Mouse (Mus musculus) kidney, postnatal 25 days (tissue): Measurements from ENCODE around the gene Fbln5.

Experiments
- DNase-seq, 2 experiments: peaks; one replicate each; pipeline ENCODE4 v3.0.0; 2021; ENCODE audit warnings: mixed read lengths in 2 of 2

The Fbln5 gene

GRCm38 (mm10) chr12:101759440-101760045 is 59.3 kb downstream of the Fbln5 start:
- DNase-seq: no peak

DNA sequence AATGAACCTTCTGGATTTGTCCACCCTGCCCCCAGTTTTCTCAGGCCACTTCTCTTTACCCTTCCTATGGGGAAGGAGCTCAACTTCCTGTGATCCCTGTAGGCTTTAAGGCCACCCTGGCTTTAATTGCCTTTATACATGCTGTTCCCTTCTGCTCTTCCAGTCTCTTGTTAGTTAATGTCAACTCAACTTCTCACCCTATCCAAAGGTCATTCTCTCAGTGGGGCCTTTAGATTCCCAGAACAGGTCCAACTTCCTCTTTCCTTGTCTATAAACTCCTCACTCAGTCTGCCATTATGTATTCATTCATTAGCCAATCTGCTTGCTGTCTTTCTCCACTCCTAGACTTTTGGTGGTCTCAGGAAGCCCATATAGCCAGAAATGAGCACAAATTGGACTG is 60.2 kb downstream of the Fbln5 start:
- no peak for DNase-seq

DNA sequence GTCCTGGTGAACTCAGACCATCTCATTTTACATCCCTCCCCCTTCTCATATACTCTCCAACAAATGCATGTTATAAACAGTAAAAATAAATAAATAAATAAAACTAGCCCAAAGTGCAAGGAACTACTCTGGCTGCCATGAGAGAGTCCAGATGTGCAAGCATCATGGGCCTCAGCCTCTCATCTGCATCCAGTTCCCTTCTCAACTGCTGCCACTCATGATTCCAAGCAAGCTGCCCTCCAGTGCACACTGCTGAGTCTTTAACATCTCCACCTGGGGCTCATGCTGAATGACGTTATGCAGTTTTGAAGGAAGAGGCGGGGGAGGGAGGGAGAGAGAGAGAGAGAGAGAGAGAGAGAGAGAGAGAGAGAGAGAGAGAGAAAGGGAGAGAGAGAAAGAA is 76.5 kb downstream of the Fbln5 start:
- DNase-seq: no peak

DNA sequence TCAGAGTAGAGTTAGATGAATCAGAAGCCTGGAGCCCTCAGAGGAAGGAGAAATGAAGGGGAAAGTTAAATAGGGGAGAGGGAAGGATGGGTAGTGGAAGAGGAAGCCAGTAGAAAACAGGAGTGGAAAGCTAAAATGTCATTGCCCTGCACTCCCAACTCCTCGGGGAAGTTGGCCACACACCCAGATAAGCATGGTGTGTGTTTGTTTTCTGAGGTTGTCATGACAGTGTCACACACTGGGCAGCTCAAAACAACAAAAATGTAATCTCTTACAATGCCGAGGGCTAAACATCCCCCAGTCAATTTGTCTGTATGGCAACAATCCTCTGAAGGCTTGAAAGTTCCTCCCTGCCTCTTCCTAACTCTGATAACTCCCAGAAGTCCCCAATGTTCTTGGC is 78.4 kb downstream of the Fbln5 start:
- no peak for DNase-seq

- peak; percentile 40 to 50 for DNase-seq
Observed at GRCm38 (mm10) chr12:101740045-101740444, 78.8 kb downstream of the Fbln5 start.

- peak; percentile 45 to 49 for DNase-seq
Observed at GRCm38 (mm10) chr12:101718755-101719150, 100.1 kb downstream of the Fbln5 start.

DNA sequence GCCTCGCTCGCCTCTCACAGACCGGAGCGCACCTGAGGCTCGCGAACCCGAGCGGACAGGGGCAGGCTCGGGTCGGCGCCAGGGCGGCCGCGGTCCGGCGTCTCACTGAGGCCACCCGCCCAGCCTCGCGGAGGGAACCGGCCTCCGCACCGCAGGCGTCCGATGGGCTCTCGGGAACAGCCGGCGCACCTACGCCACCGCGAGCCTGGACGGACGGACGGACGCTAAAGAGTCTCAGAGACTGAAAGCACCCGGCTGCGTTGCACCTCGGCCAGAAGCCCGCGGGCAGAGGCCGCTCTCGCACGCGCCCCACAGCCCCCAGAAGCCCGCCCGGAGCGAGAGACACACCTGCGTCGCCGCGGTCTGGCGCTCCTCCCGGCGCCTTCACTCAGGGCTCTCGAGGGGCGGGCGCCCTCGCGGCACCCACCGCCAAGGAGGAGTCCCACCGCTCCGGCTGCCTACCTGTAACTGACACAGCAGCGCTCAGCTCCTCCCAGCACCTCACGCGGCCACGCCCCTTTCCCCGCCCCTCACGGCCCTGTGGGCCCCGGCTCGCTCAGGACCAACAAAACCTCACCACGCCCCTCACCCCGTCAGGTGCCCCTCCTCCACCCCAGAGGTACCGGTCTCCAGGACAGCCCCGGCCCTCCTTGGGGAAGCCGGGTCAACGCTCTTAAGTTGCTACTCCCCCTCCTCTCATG is 100.7 kb downstream of the Fbln5 start, which contains the start of gene Tc2n:
Gene Tc2n (minus strand): TSS at position 470 of the 701 bp plus-strand sequence.
- peak; percentile 91 to 94 for DNase-seq

- no peak for DNase-seq
Observed at GRCm38 (mm10) chr12:101699176-101699575, 119.7 kb downstream of the Fbln5 start.
